Mouse (Mus musculus): ENCODE results near the gene Medag.

Medag gene

DNA sequence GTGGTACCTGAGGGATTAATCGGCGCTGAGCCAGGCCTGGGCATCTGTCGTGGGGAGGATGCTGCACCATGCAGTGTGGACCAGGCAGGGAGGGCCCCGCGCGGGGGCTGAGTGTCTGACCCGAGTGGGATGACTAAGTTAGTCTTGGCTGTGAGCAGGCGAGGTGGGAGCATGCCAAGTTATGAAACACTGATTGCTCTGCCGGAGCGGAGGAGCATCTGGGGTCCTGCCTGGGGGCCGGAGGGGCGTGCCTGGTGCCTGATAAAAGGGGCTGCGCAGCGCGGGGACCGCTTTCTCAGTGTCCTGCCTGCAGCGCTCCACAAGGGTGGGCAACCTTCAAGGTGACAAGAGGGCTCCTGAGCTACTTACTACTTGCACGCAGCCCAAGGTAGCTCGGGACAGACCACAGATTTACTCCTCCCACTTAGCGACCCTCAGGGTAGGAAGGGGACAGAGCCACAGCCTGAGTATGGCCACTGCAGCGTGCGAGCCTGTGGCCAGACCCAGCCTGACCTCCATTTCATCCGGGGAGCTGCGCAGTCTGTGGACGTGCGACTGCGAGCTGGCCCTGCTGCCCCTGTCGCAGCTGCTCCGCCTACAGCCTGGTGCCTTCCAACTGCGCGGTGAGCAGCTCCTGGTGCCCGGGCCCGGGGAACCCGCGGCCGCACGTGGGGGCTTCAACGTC, at the start of gene Medag:
Gene Medag, plus strand, starts transcription at position 241 of the 685 bp plus-strand sequence.
- DNase-seq (ENCODE audit: low read depth) = peak; percentile 84

DNA sequence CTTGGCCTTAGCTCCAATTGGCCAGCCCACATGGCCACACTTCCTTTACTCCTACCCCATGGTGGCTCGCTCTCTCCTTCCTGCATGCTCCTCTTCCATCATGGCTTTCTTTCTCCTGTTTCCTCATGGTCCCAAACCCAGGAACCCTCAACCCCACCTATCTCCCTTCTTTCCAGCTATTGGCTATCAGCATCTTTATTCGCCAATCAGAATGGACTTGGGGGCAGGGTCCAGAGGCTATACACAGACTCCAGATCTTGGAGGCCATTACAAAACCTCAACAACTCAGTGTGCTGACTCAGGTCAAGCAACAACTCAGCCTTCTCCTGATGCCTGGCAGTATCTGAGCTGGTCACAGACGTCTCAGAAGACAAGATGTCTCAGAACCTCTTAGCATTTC, 48.9 kb upstream of the Medag start:
- DNase-seq (ENCODE audit: low read depth) = no peak

GRCm38 (mm10) chr5:149363903-149364755, 47.4 kb upstream of the Medag start:
- no peak for DNase-seq (ENCODE audit: low read depth)

- no peak for DNase-seq (ENCODE audit: low read depth)
These were observed 44.5 kb upstream of the Medag start for GRCm38 (mm10) chr5:149367011-149367410.

DNA sequence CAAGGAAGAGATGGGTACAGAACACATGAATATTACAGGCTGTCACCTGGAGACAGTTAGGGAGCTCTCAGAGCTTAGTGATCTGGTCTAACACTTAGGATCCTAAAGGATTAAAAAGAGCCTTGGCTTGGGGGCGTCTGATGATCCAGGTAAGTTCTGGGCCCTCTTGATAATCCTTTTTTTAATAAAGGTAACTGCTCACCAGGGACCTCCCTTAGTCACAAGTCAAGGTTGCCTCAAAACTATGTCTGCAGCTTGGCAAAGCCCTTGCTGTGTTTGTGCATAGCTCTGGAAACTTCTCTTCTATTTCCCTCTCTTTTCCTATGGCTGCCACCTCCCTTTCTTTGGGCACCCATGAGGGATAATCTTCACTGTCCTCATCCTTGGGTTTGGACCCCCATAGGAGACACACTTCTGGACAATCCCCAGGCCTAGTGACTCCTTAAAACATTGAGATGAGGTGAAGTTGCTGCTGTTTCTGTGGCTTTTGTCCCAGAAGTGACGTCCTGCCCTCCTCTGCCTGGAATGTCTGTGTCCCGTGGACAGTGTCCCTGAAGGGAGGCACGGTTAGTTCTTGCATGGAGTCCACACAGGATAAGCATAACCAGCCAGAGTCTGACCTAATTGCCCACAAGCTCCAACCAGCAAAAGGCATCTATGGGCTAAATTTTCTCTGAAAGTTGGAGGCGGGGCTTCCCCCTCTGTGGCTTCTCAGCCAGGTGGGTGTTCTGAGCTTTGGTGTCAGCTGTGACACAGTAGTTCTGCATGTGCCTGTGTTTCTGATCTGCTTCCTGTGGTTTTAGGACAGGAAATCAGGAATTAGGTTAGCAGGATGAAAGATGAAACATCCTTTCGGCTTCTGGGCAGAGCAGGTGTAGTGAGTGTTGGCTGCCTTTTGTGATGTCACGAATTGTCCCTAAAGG, 43.7 kb upstream of the Medag start:
- no peak for DNase-seq (ENCODE audit: low read depth)

DNA sequence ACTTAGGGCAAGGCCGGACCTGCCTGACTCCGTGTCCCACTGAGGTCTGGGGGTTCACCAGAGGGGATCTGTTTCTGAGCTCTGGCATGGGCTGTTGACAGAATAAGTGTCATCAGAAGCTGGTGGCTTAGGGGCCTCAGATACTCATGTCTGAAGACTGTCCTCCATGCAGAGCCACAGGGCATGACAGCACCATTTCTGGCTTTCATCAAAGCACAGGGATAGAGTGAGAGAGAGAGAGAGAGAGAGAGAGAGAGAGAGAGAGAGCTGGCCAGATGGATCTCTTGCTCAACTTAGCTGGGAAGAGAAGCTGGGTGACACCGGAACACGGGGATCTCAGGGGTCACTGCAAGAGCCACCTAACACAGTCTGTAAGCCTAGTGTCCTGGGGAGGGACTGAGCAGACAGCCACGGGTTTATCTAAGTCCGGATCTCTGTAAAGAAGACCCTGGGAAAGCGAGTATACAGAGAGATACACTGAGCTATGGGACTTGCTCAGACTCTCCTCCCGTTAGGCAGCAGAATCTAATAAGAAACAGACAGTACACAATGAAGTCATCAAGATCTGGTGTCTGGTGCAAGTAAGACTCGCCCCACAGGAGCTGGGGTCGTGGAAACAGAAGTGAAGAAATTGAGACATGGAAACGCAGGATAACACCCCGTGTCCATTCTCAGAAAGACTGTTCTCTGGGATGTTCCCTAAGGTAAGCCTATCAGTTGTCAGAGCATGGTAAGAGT, 42.8 kb upstream of the Medag start:
- no peak for DNase-seq (ENCODE audit: low read depth)

DNA sequence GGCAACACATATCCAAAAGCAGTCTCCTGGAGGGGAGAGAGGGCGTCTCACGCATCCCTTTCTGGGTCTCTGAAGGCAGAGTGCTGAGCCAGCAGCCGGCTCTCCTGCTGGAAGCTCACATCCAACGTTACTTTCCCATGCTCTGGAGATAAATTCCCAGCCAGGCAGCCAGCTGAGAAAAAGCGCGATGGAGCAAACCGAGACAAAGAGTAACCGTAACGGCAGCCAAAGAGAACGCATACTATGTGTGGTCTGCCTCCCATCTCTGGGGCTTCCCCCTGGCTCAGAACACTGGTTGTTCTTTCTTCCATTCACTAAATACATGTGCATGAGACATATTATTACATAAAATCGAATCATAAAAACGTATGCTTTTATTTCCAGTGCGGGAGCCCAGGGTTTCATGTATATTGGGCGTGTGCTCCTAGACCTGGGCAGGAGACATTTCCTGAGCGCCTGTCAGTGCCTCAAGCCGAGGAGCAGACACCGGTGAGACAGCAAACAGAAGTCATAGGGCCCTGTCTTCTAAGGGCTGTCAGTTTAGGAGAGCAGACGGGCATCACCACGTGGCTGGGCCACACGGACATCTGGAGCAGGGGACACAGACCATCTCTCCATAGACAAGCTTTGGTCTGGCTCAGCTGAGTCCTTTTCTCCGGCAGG, 42.0 kb upstream of the Medag start:
- DNase-seq (ENCODE audit: low read depth) = no peak

GRCm38 (mm10) chr5:149372018-149372417, 39.5 kb upstream of the Medag start:
- DNase-seq (ENCODE audit: low read depth) = no peak

- DNase-seq (ENCODE audit: low read depth) = no peak
These were observed 38.3 kb upstream of the Medag start for GRCm38 (mm10) chr5:149373224-149373623.

- DNase-seq (ENCODE audit: low read depth) = no peak
These were observed 37.5 kb upstream of the Medag start for GRCm38 (mm10) chr5:149374026-149374425.

DNA sequence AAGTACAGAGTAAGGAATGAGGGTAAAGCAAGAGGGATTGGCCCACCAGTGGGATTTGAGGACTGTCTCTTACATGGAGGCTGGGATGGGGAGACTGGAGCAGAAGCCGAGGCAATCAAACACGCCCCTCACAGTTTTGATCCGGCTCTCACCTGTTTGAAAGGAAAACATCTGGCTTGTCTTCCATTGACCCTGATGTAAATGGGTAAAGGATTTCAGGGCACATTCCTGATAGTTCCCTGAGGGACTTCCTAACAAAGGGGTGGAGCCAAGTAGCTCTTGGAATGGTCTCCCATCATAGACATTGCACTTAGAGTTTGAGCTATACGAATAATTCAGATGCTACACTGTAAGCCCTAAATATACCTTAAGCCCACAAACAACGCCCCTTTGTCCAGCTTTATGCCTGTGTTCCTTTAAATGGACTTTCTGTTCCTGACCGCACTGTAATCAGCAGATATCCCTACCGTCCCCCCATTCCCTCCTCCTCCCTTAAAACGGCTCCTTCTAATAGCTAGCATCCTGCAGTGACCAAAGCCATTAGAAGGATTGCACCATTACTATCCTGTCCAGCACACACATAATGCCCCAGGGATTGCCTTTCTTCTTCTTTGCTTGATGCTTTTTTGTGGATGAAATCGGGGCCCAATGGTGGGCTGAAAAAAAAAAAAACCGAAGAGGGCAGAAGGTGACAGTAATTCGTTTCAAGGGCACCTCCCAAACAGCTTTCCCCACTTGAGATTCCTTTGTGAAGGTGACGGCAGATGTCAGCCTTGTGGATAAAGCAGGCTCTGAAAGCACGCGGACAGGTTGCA, 36.3 kb upstream of the Medag start:
- no peak for DNase-seq (ENCODE audit: low read depth)

DNA sequence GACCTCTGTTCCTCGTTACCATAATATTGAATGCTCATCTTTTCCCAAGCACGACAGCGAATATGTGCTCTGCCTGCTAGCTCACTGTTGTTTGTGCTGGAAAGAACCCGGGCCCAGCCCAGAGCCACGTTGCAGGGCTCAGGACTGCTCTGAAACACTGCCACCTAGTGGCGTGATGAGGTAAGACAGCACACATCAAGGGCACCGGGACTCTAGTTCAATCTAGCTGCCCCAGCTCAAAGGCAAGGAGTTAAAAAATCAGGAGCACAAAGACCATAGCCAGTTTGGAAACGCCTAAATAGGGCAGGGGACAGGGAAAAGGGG, 35.7 kb upstream of the Medag start:
- peak; percentile 86 for DNase-seq (ENCODE audit: low read depth)

GRCm38 (mm10) chr5:149376367-149376766, 35.2 kb upstream of the Medag start:
- no peak for DNase-seq (ENCODE audit: low read depth)

GRCm38 (mm10) chr5:149377253-149377652, 34.3 kb upstream of the Medag start:
- peak; percentile 91 for DNase-seq (ENCODE audit: low read depth)

- DNase-seq (ENCODE audit: low read depth) = no peak
These were observed 33.0 kb upstream of the Medag start for GRCm38 (mm10) chr5:149378566-149378965.

DNA sequence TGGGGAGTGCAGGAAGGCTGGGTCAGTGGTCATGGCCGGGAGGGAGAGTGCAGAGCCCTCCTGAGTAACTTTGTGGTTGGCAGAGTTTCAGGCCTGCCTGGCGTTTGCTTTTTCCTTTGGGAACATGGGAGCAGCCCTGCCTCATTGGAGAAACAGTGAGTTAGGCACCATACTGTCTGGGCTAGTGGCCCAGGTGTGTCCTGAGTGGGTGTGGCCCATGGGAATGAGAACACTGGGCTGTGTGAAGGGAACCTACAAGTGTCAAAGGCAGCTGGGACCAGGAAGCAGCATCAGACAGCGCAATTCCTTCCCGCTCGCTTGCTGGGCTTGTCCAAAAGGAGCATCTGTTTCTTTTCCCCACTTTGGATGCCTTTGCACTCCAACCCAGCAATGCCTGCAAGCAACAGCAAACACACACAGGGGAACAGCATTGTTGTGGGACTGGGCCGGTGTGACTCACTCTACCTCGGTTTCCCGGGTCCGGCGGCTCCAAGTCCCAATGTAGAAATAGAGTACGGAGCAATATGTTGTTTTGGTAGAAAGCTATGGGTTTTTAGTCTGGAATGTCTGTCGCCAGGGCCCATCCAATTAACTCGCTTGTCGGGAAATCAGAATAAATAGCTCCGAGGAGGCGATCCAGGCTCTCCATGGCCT, 32.3 kb upstream of the Medag start:
- peak; percentile 75 for DNase-seq (ENCODE audit: low read depth)

GRCm38 (mm10) chr5:149379861-149380260, 31.7 kb upstream of the Medag start:
- DNase-seq (ENCODE audit: low read depth) = no peak

DNA sequence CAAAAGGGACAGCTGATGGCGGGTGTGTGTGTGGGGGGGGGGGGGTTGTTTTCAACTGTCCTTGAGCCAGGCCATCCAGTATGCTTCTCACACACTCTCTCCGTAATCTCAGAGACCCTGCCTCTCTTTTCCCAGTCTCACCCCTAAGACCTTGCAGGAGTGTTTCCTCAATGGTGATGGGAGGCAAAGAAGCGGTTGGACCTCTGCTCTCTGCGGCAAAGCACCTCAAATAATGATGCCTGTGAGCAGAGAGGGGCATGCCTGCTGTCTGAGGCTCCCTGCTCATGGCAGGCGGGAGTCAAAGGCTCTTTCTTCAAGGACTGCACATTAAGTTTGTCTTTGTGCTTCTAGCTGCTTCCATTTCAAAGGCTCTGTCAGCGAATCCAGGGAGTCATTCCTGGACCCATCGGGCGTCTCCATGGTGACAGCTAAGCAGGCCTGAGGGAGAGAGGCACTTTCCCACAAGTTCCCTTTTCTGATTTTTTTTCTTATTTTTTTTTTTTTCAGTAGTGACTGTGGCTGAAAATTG, 31.1 kb upstream of the Medag start:
- no peak for DNase-seq (ENCODE audit: low read depth)

DNA sequence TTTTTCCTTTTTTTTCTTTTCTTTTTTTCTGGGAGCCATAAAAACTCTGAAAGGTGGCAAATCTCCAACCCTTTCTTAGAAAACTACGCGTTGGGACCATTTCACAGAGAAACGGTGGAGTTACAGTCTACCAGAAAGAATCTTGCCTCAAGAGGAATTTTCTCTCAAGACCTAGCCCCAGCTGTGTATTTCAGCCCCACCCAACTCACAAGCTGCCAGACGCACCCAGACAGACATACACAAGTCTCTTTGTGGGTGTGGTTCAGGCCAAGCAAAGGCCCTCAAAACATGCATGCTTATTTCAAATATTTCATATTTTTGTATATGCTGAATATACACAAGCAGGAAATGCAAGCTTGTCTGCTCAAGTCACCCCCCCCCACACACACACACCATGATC, 29.6 kb upstream of the Medag start:
- DNase-seq (ENCODE audit: low read depth) = peak; percentile 72

DNA sequence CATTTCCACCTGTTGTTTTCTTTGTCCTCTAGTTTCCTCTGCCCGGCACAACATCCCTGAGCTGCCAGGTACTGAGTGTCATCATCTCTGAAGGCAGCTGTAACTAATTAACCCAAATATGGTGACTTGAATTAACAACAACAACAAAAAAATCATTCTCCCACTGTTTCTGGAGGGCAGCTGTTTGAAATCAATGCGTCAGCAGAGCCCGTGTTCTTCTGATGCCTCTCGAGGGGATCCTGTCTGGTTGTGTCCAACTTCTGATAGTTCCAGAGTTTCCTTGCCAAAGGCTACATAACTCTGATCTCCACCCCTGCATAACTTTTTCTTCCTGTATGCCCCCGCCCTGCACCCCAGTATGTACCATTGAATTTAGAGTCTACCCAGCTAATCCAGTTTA, 28.9 kb upstream of the Medag start:
- no peak for DNase-seq (ENCODE audit: low read depth)

Measured in fibroblast of lung, adult 2 months (primary cell).